Mouse (Mus musculus): ENCODE data around the gene Crls1.

DNA sequence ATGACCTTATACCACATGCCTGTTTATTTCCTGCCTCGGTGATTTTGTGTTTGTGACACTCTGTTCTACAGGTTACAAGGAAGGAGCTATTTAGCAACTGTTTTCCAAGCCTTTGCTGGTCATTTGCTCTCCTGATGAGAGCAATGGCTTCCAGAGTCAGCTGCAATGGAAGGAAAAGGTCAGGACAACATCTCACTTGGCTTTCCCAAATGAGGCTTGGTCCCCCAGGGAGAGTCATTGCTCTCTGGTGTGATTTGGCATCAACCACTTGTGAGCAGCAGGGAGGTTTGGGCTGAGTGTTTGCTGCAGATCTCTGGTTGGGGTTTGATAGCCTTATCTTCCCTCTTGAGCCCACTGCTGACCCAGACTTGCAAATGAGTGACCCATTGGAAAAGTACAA is 54.1 kb downstream of the Crls1 start:
- no peak for TF ChIP-seq CTCF (IDR thresholded peaks at IDR 0.05; ENCODE audit: low read depth, low read length)
- TF ChIP-seq POLR2A (IDR thresholded peaks at IDR 0.05; ENCODE audit: extremely low read depth, insufficient read depth, low read length) = no peak

All from liver, adult 2 months (tissue).